Mouse (Mus musculus) hindbrain, embryonic 11.5 days (tissue): ENCODE data around the gene Sgca. TPM values are rescaled to one million over a fixed set of nuclear protein-coding genes. Genes with fewer than 3 reads are reported as not detected.

Experiments
- ATAC-seq: fragments of 200-750 bp; cut with Nextera tagmentation; 2 replicates; pipeline ENCODE4 v1.8.0; 2017; ENCODE audit warnings: mild to moderate bottlenecking, moderate TSS enrichment, moderate library complexity; ENCODE audit not compliant: low FRiP score
- DNase-seq: peaks from one replicate; pipeline ENCODE4 v3.0.0-alpha.2; 2015; ENCODE audit warnings: low spot score
- H3K27ac ChIP-seq: fragments of 300-500 bp; sonication (generic); 2 replicates; pipeline ENCODE4 v1.5.1; 2014; ENCODE audit warnings: mild to moderate bottlenecking, low read depth, low read length
- H3K27me3 ChIP-seq: fragments of 300-500 bp; sonication (generic); 2 replicates; pipeline ENCODE4 v1.6.1; 2014; ENCODE audit warnings: mild to moderate bottlenecking, low read length, moderate library complexity, mixed read lengths; ENCODE audit not compliant: control insufficient read depth, insufficient read depth
- H3K36me3 ChIP-seq: fragments of 300-500 bp; sonication (generic); 2 replicates; pipeline ENCODE4 v1.6.1; 2014; ENCODE audit warnings: mild to moderate bottlenecking, low read length, moderate library complexity, mixed read lengths; ENCODE audit not compliant: control insufficient read depth, insufficient read depth
- H3K4me1 ChIP-seq: fragments of 300-500 bp; sonication (generic); replicated peaks from 2 replicates; pipeline ENCODE4 v1.6.1; 2014; ENCODE audit warnings: low read length, mixed read lengths; ENCODE audit not compliant: control insufficient read depth, insufficient read depth
- H3K4me2 ChIP-seq: fragments of 300-500 bp; sonication (generic); replicated peaks from 2 replicates; pipeline ENCODE4 v1.6.1; 2014; ENCODE audit warnings: mild to moderate bottlenecking, low read depth, low read length
- H3K4me3 ChIP-seq: fragments of 300-500 bp; sonication (generic); 2 replicates; pipeline ENCODE4 v1.5.1; 2014; ENCODE audit warnings: low read depth, low read length
- H3K9ac ChIP-seq: fragments of 300-500 bp; sonication (generic); 2 replicates; pipeline ENCODE4 v1.6.1; 2014; ENCODE audit warnings: low read depth, low read length
- H3K9me3 ChIP-seq: fragments of 300-500 bp; sonication (generic); 2 replicates; pipeline ENCODE4 v1.6.1; 2016; ENCODE audit warnings: low read length; ENCODE audit not compliant: control insufficient read depth
- WGBS: fragments of 180-500 bp; shearing (Covaris S2); extraction: QIAGEN DNeasy Blood & Tissue Kit; methylation state at CpG from one replicate; pipeline ENCODE4 v1.1.7; 2014; 5-methylcytosine and 5-hydroxymethylcytosine counted together
- polyA plus RNA-seq: library from polyadenylated mRNA; unstranded; fragments of >200 nt; fragmentation: Nextera tagmentation; extraction: Ambion mirVana; gene quantifications from 2 replicates; pipeline ENCODE4 v1.2.1, GENCODE M21; 2014

The Sgca gene
- polyA plus RNA-seq: 0.11 and 0.29 TPM in 2 replicates

GRCm38 (mm10) chr11:94976199-94976598 is at the start of gene Sgca:
Sgca (minus strand) TSS chr11:94976327.
- no peak within 1 kb of the TSS for H3K9ac ChIP-seq
- WGBS: 77% methylated on average over 5 of the region's 5 CpGs
- ATAC-seq: no peak

GRCm38 (mm10) chr11:95025227-95026012 is 49.3 kb upstream of the Sgca start:
- H3K27ac ChIP-seq: no peak overlapping the region
- H3K9ac ChIP-seq: no peak overlapping the region
- no peak overlapping the region for H3K4me3 ChIP-seq
- 91% methylated on average over 11 of the region's 11 CpGs for whole genome bisulfite sequencing
- no peaks in the 10 kb centered on the region for H3K4me1 ChIP-seq
- ATAC-seq: no peak
- H3K9me3 ChIP-seq: no peaks in the 10 kb centered on the region
- H3K4me2 ChIP-seq: no peak overlapping the region
- peaks cover 5% of the 10 kb centered on the region; the same call in 1 of the 2 replicates for H3K36me3 ChIP-seq
- H3K27me3 ChIP-seq: no peaks in the 10 kb centered on the region
- DNase-seq: no peak

More at GRCm38 (mm10) chr11:94976199-94976598, at the start of gene Sgca:
- Histone ChIP-seq H3K4me1 (no peaks in the 10 kb centered on the region; the same call in 1 of the 2 replicates), H3K27me3 (no peaks in the 10 kb centered on the region), H3K4me2 (no peak within 1 kb of the TSS), H3K4me3 (no peak within 1 kb of the TSS), H3K36me3 (no peaks in the 10 kb centered on the region), H3K9me3 (no peaks in the 10 kb centered on the region), H3K27ac (no peak within 1 kb of the TSS)
- no peak for DNase-seq

- no peak for DNase-seq
- Histone ChIP-seq H3K4me2 (no peak overlapping the region), H3K9ac (no peak overlapping the region), H3K4me3 (no peak overlapping the region), H3K27me3 (no peaks in the 10 kb centered on the region), H3K9me3 (no peaks in the 10 kb centered on the region), H3K4me1 (0 out of 2 replicates have a peak, but pooled peaks cover 2% of the 10 kb centered on the region), H3K36me3 (peaks cover 11% of the 10 kb centered on the region), H3K27ac (no peak overlapping the region)
- 68% methylated on average over 29 of the region's 29 CpGs for WGBS
- ATAC-seq: no peak
These were observed 48.5 kb upstream of the Sgca start for GRCm38 (mm10) chr11:95024439-95025184.

- no peak for ATAC-seq
These were observed 47.4 kb upstream of the Sgca start for GRCm38 (mm10) chr11:95023481-95023880.

GRCm38 (mm10) chr11:95022237-95022992 is 46.3 kb upstream of the Sgca start:
- Histone ChIP-seq H3K9ac (no peak overlapping the region), H3K9me3 (no peaks in the 10 kb centered on the region), H3K27me3 (no peaks in the 10 kb centered on the region), H3K4me3 (no peak overlapping the region), H3K27ac (no peak overlapping the region), H3K4me1 (0 out of 2 replicates have a peak, but pooled peaks cover 2% of the 10 kb centered on the region), H3K4me2 (no peak overlapping the region), H3K36me3 (peaks cover 11% of the 10 kb centered on the region)
- no peak for DNase-seq
- no peak for ATAC-seq
- WGBS: 82% methylated on average over 10 of the region's 10 CpGs

More at GRCm38 (mm10) chr11:95023481-95023880, 47.4 kb upstream of the Sgca start:
- WGBS: 93% methylated on average over 9 of the region's 9 CpGs
- DNase-seq: no peak
- Histone ChIP-seq H3K27ac (no peak overlapping the region), H3K4me2 (no peak overlapping the region), H3K4me3 (no peak overlapping the region), H3K4me1 (0 out of 2 replicates have a peak, but pooled peaks cover 2% of the 10 kb centered on the region), H3K27me3 (no peaks in the 10 kb centered on the region), H3K9me3 (no peaks in the 10 kb centered on the region), H3K36me3 (peaks cover 11% of the 10 kb centered on the region), H3K9ac (no peak overlapping the region)

GRCm38 (mm10) chr11:95015484-95015883 is 39.4 kb upstream of the Sgca start:
- ATAC-seq: no peak
- no peaks in the 10 kb centered on the region for H3K9me3 ChIP-seq
- H3K9ac ChIP-seq: no peak overlapping the region
- H3K27ac ChIP-seq: no peak overlapping the region
- 78% methylated on average over 3 of the region's 3 CpGs for WGBS
- H3K4me3 ChIP-seq: no peak overlapping the region
- H3K4me1 ChIP-seq: 0 out of 2 replicates have a peak, but pooled peaks cover 7% of the 10 kb centered on the region
- no peak for DNase-seq
- H3K27me3 ChIP-seq: no peaks in the 10 kb centered on the region
- peaks cover 11% of the 10 kb centered on the region; the same call in 1 of the 2 replicates for H3K36me3 ChIP-seq
- H3K4me2 ChIP-seq: no peak overlapping the region

- Histone ChIP-seq H3K27me3 (no peaks in the 10 kb centered on the region), H3K4me3 (no peak overlapping the region), H3K9ac (no peak overlapping the region), H3K9me3 (no peaks in the 10 kb centered on the region), H3K36me3 (peaks cover 5% of the 10 kb centered on the region; the same call in 1 of the 2 replicates), H3K4me1 (0 out of 2 replicates have a peak, but pooled peaks cover 5% of the 10 kb centered on the region), H3K4me2 (peak overlapping the region; percentile 74), H3K27ac (no peak overlapping the region)
- 49% methylated on average over 3 of the region's 3 CpGs for WGBS
- ATAC-seq (no peak), DNase-seq (no peak)
These were observed 36.4 kb upstream of the Sgca start for GRCm38 (mm10) chr11:95012487-95012886.

- H3K36me3 ChIP-seq: peaks cover 4% of the 10 kb centered on the region; the same call in 1 of the 2 replicates
- no peaks in the 10 kb centered on the region for H3K9me3 ChIP-seq
- H3K4me1 ChIP-seq: 0 out of 2 replicates have a peak, but pooled peaks cover 6% of the 10 kb centered on the region
- WGBS: 67% methylated on average over 3 of the region's 3 CpGs
- H3K27ac ChIP-seq: no peak overlapping the region
- H3K9ac ChIP-seq: 0 out of 2 replicates have a peak overlapping the region, but pooled peaks have one; percentile 58
- H3K4me3 ChIP-seq: peak overlapping the region; percentile 76
- no peak for ATAC-seq
- H3K4me2 ChIP-seq: peak overlapping the region; percentile 74
- H3K27me3 ChIP-seq: no peaks in the 10 kb centered on the region
- DNase-seq: no peak
These were observed 35.9 kb upstream of the Sgca start for GRCm38 (mm10) chr11:95012075-95012474.
